Mouse (Mus musculus) macrophage (primary cell): Measurements from ENCODE around the gene Rhbdd1. TPM values are rescaled to one million over a fixed set of nuclear protein-coding genes. Genes with fewer than 3 reads are reported as not detected.

Experiments used
- H3K27ac ChIP-seq: fragments of 350-480 bp; formaldehyde crosslinking; 2 replicates; pipeline ENCODE4 v1.9.0; 2021
- H3K36me3 ChIP-seq: fragments of 350-480 bp; formaldehyde crosslinking; 2 replicates; pipeline ENCODE4 v1.9.0; 2021; ENCODE audit errors: inconsistent target
- H3K4me3 ChIP-seq: fragments of 350-480 bp; formaldehyde crosslinking; 2 replicates; pipeline ENCODE4 v1.9.0; 2021; ENCODE audit errors: inconsistent target
- H3K79me2 ChIP-seq: fragments of 350-480 bp; formaldehyde crosslinking; 2 replicates; pipeline ENCODE4 v1.9.0; 2021; ENCODE audit errors: inconsistent target
- WGBS: methylation state at CpG from one replicate; pipeline ENCODE4 v1.1.7; 2026; ENCODE audit warnings: inconsistent platforms; ENCODE audit not compliant: missing documents; 5-methylcytosine and 5-hydroxymethylcytosine counted together
- polyA plus RNA-seq: library from polyadenylated mRNA; stranded (reverse); fragments of 250-400 nt; gene quantifications from 3 replicates; pipeline ENCODE4 v1.2.4, GENCODE M21; 2018; ENCODE audit warnings: inconsistent platforms

Rhbdd1 gene
- polyA plus RNA-seq, 1 experiment from 2014 or later: 26.6 TPM

GRCm38 (mm10) chr1:82486371-82486770, 170.1 kb downstream of the Rhbdd1 start:
- WGBS: 80% methylated on average over 4 of the region's 4 CpGs
- no peaks in the 10 kb centered on the region for H3K36me3 ChIP-seq

GRCm38 (mm10) chr1:82491954-82492353, 175.7 kb downstream of the Rhbdd1 start:
- Histone ChIP-seq H3K79me2 (no peaks in the 10 kb centered on the region), H3K27ac (no peak overlapping the region), H3K4me3 (no peak overlapping the region), H3K36me3 (no peaks in the 10 kb centered on the region)
- 89% methylated on average over 2 of the region's 2 CpGs for WGBS

More at GRCm38 (mm10) chr1:82486371-82486770, 170.1 kb downstream of the Rhbdd1 start:
- H3K27ac ChIP-seq: no peak overlapping the region
- H3K79me2 ChIP-seq: no peaks in the 10 kb centered on the region
- H3K4me3 ChIP-seq: no peak overlapping the region

Other genes starting within 250 kb of the Rhbdd1 start
- gene Gm9747, start 83.3 kb upstream of the Rhbdd1 start, polyA plus RNA-seq: not detected in 3 replicates
- gene Irs1, start 25.0 kb upstream of the Rhbdd1 start, polyA plus RNA-seq: not detected in 3 replicates